Comparison of ENCODE assay signal across 8 mouse cellular contexts in the genomic region with DNA sequence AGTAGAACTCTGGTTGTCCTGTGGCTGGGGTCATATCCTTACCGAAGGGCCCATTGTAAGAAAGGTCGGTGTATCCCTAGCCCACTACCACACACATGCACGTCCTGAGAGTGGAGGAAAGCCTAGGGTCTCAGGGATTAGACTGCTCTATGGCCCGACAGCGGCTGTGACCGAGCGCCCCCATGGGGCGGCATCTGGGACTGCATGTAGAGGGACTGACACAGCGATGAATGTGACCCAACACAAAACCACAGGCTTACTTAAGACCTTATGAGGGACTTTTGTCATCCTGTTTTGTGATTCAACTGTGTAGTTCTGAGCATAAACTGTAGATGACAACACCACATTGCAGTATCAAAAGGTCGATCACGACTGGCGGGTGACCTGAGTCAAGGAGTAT. TPM values are rescaled to one million over a fixed set of nuclear protein-coding genes. Genes with fewer than 3 reads are reported as not detected.
DNase-seq lines count a peak whose midpoint lies in the region; ATAC-seq and TF ChIP-seq lines count a peak whose summit lies in the region.

No protein-coding gene starts in this region.

- peak; percentile 89 to 91 for DNase-seq in B cell, adult 2 months
- DNase-seq in adipocyte (ENCODE audit: low spot score), result peak; percentile 58
- peak; percentile 70 for DNase-seq in embryo, embryonic 10 days (ENCODE audit: low spot score)
- DNase-seq in heart, adult 2 months, result peak; percentile 76 to 85
- peak; percentile 65 for DNase-seq in thymus, postnatal 25 days

- TF ChIP-seq EP300 in heart, adult 2 months (IDR thresholded peaks at IDR 0.05; ENCODE audit: insufficient read depth, low read depth, low read length), result 0 out of 2 replicates have a peak, but pooled peaks have one; percentile 45

- H3K4me2 ChIP-seq in kidney, embryonic 14.5 days (replicated peaks; ENCODE audit: low read depth, low read length), result no peak overlapping the region
- no peak overlapping the region for H3K4me2 ChIP-seq in liver, embryonic 15.5 days

- H3K4me3 ChIP-seq in heart, adult 2 months, result no peak overlapping the region
- H3K4me3 ChIP-seq in kidney, embryonic 14.5 days (ENCODE audit: low read length), result no peak overlapping the region
- no peak overlapping the region for H3K4me3 ChIP-seq in liver, embryonic 15.5 days (replicated peaks)
- no peak overlapping the region for H3K4me3 ChIP-seq in olfactory bulb, adult 2 months (ENCODE audit: insufficient read depth, low read depth, low read length)

- no peaks in the 10 kb centered on the region; the same call in 1 of the 2 replicates for H3K4me1 ChIP-seq in heart, adult 2 months (ENCODE audit: control insufficient read depth, insufficient read depth, low read length)
- no peaks in the 10 kb centered on the region for H3K4me1 ChIP-seq in kidney, embryonic 14.5 days (ENCODE audit: control insufficient read depth, insufficient read depth, low read length)
- H3K4me1 ChIP-seq in liver, embryonic 15.5 days (replicated peaks), result peaks cover 9% of the 10 kb centered on the region; the same call in 1 of the 2 replicates
- H3K4me1 ChIP-seq in olfactory bulb, adult 2 months (ENCODE audit: control insufficient read depth, insufficient read depth, low read length), result peaks cover 6% of the 10 kb centered on the region

- H3K27me3 ChIP-seq in heart, adult 2 months (ENCODE audit: control insufficient read depth, insufficient read depth, low read length), result no peaks in the 10 kb centered on the region
- H3K27me3 ChIP-seq in kidney, embryonic 14.5 days (ENCODE audit: control insufficient read depth, insufficient read depth, low read length), result no peaks in the 10 kb centered on the region
- H3K27me3 ChIP-seq in liver, embryonic 15.5 days, result no peaks in the 10 kb centered on the region

- H3K27ac ChIP-seq in heart, adult 2 months, result no peak overlapping the region
- H3K27ac ChIP-seq in kidney, embryonic 14.5 days (ENCODE audit: low read depth, low read length), result no peak overlapping the region
- H3K27ac ChIP-seq in liver, embryonic 15.5 days (replicated peaks), result no peak overlapping the region
- H3K27ac ChIP-seq in olfactory bulb, adult 2 months (ENCODE audit: insufficient read depth, low read depth, low read length), result no peak overlapping the region

- TF ChIP-seq CTCF in heart, adult 2 months (IDR thresholded peaks at IDR 0.05), result peak; percentile 97
- peak; percentile 72 for TF ChIP-seq CTCF in olfactory bulb, adult 2 months (IDR thresholded peaks at IDR 0.05; ENCODE audit: insufficient read depth, low read depth, low read length)

- TF ChIP-seq POLR2A in heart, adult 2 months (IDR thresholded peaks at IDR 0.05; ENCODE audit: insufficient read depth, low read depth, low read length), result no peak
- no peak for TF ChIP-seq POLR2A in olfactory bulb, adult 2 months (IDR thresholded peaks at IDR 0.05; ENCODE audit: insufficient read depth, low read depth, low read length)

- WGBS in heart, adult 2 months, result 12% methylated on average over 12 of the region's 12 CpGs
- WGBS in kidney, embryonic 14.5 days, result 9% methylated on average over 12 of the region's 12 CpGs
- 6% methylated on average over 12 of the region's 12 CpGs for WGBS in liver, embryonic 15.5 days (ENCODE audit: insufficient replicate concordance)
- WGBS in olfactory bulb, adult 2 months, result 16% methylated on average over 12 of the region's 12 CpGs

- no peaks in the 10 kb centered on the region for H3K36me3 ChIP-seq in heart, adult 2 months (ENCODE audit: control insufficient read depth, insufficient read depth, low read length)
- no peaks in the 10 kb centered on the region for H3K36me3 ChIP-seq in kidney, embryonic 14.5 days (ENCODE audit: control insufficient read depth, insufficient read depth, low read length)
- no peaks in the 10 kb centered on the region for H3K36me3 ChIP-seq in liver, embryonic 15.5 days (replicated peaks)

- no peak overlapping the region for H3K9ac ChIP-seq in heart, adult 2 months (ENCODE audit: low read depth, low read length)
- H3K9ac ChIP-seq in kidney, embryonic 14.5 days (ENCODE audit: low read depth, low read length), result no peak overlapping the region
- no peak overlapping the region for H3K9ac ChIP-seq in liver, embryonic 15.5 days

- intact Hi-C loops in heart, adult 2 months (cut with DNase I), result loop anchor here (1.0 to 5.0 kb wide), 3 partner anchors 93 to 333 kb away; no protein-coding TSS in a partner anchor

- H3K9me3 ChIP-seq in kidney, embryonic 14.5 days (ENCODE audit: control insufficient read depth, low read length), result no peaks in the 10 kb centered on the region
- H3K9me3 ChIP-seq in liver, embryonic 15.5 days (replicated peaks), result no peaks in the 10 kb centered on the region

- no peaks in the 10 kb centered on the region for H3K79me2 ChIP-seq in heart, adult 2 months (replicated peaks; ENCODE audit: control insufficient read depth, insufficient read depth, low read length)

- ATAC-seq in kidney, embryonic 14.5 days (ENCODE audit: low FRiP score, low TSS enrichment), result peak; percentile 54
- 0 out of 2 replicates have a peak, but pooled peaks have one; percentile 16 for ATAC-seq in liver, embryonic 15.5 days (ENCODE audit: insufficient read depth)

RNA-seq across cellular contexts. Expression of a gene that starts 42.5 kb away (rescaled TPM):
- total RNA-seq in heart, adult 2 months (2021), result 100 to 1,000 TPM in 1 of 2 experiments, 10 to 100 TPM in 1; 95.9 to 107 TPM
- polyA plus RNA-seq in heart, adult 2 months (2012; rRNA removed), result 139 and 182 TPM in 2 replicates
- polyA plus RNA-seq in kidney, embryonic 14.5 days (2014; fragmentation: Nextera tagmentation; extraction: Ambion mirVana), result 97.0 and 115 TPM in 2 replicates
- 25.5 and 28.4 TPM in 2 replicates for polyA plus RNA-seq in liver, embryonic 15.5 days (2015; fragmentation: Nextera tagmentation; extraction: Ambion mirVana)
- not detected in 2 replicates for polyA plus RNA-seq in olfactory bulb, adult 2 months (2012; ENCODE audit: insufficient read depth, insufficient read length, low replicate concordance, missing spikeins)

RNA-seq across cellular contexts. Expression of a gene that starts 50.2 kb away (rescaled TPM):
- total RNA-seq in heart, adult 2 months (2021), result 1 to 10 TPM; 3.3 to 3.6 TPM
- 3.9 and 6.0 TPM in 2 replicates for polyA plus RNA-seq in heart, adult 2 months (2012; rRNA removed)
- polyA plus RNA-seq in kidney, embryonic 14.5 days (2014; fragmentation: Nextera tagmentation; extraction: Ambion mirVana), result 17.6 and 25.9 TPM in 2 replicates
- 6.8 and 6.9 TPM in 2 replicates for polyA plus RNA-seq in liver, embryonic 15.5 days (2015; fragmentation: Nextera tagmentation; extraction: Ambion mirVana)
- polyA plus RNA-seq in olfactory bulb, adult 2 months (2012; ENCODE audit: insufficient read depth, insufficient read length, low replicate concordance, missing spikeins), result not detected in 2 replicates

RNA-seq across cellular contexts. Expression of a gene that starts 57.7 kb away (rescaled TPM):
- 10 to 100 TPM; 11.0 to 11.5 TPM for total RNA-seq in heart, adult 2 months (2021)
- polyA plus RNA-seq in heart, adult 2 months (2012; rRNA removed), result 3.6 and 7.1 TPM in 2 replicates
- 2.1 and 2.3 TPM in 2 replicates for polyA plus RNA-seq in kidney, embryonic 14.5 days (2014; fragmentation: Nextera tagmentation; extraction: Ambion mirVana)
- 1.4 and 2.2 TPM in 2 replicates for polyA plus RNA-seq in liver, embryonic 15.5 days (2015; fragmentation: Nextera tagmentation; extraction: Ambion mirVana)
- polyA plus RNA-seq in olfactory bulb, adult 2 months (2012; ENCODE audit: insufficient read depth, insufficient read length, low replicate concordance, missing spikeins), result not detected in 2 replicates

Comparison
In these comparisons a context has a peak if more than half of its experiments do, and no peak if none do; other contexts are left out.
1. RNA of a gene that starts 42.5 kb away (polyA plus RNA-seq): 139 to 182 TPM in heart, adult 2 months, 97.0 to 115 TPM in kidney, embryonic 14.5 days and 25.5 to 28.4 TPM in liver, embryonic 15.5 days; not detected in olfactory bulb, adult 2 months; every median in the first group is over 10 times any median in the second.
2. Peak in every context shown above with its lines, with median percentiles within 50 percentile points of each other: DNase-seq.